Mouse (Mus musculus): ENCODE measurements at regions not wholly inside any gene's neighbourhood (a gene's known extent, or its start where the extent isn't known, plus 50 kb on each side); places are given as distances from the start of the nearest gene placed in this dataset.

- DNase-seq (ENCODE audit: low spot score) = no peak
Observed at GRCm38 (mm10) chr13:15283065-15283464, 180.0 kb upstream of the Gli3 start.

DNA sequence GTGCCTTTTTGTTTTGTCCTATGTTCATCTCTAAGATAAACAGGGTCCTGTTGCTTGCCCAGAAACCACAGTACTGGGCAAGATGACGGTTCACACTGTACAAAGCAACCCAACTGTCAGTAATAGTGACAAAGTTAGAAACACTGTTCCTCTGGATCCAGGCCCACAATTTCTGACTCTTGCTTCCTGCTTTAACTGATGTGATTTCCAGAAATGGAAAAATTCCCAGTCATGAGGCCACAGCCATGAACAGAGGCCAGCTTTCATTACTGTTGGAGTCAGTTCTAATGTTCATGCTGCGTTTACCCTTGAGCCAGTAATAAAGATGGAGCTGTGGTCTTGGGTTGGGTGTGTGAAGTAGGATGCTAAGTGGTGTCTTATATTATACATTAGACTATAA, 164.6 kb upstream of the Gli3 start:
- DNase-seq (ENCODE audit: low spot score) = peak; percentile 48

GRCm38 (mm10) chr13:15325413-15325812, 137.6 kb upstream of the Gli3 start:
- no peak for DNase-seq (ENCODE audit: low spot score)

- no peak for DNase-seq (ENCODE audit: low spot score)
Observed at GRCm38 (mm10) chr13:15326146-15326545, 136.9 kb upstream of the Gli3 start.

GRCm38 (mm10) chr13:15329561-15329960, 133.5 kb upstream of the Gli3 start:
- no peak for DNase-seq (ENCODE audit: low spot score)

DNA sequence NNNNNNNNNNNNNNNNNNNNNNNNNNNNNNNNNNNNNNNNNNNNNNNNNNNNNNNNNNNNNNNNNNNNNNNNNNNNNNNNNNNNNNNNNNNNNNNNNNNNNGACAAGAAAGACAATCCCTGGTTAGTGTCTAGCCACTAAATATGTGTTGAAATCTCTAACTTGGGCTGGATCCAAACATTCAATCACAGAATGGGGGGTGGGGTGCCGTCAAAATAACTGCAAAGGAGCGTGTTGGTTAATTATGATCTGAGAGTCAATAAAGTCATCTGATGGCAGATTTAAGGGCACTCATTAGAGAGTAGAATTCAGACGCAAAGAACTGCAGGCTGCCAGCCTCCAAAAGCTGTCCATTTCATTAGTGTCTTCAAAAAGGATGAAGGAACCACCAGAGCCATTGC, 119.6 kb upstream of the Gli3 start:
- DNase-seq (ENCODE audit: low spot score) = no peak

GRCm38 (mm10) chr13:15346866-15347265, 116.2 kb upstream of the Gli3 start:
- DNase-seq (ENCODE audit: low spot score) = no peak

DNA sequence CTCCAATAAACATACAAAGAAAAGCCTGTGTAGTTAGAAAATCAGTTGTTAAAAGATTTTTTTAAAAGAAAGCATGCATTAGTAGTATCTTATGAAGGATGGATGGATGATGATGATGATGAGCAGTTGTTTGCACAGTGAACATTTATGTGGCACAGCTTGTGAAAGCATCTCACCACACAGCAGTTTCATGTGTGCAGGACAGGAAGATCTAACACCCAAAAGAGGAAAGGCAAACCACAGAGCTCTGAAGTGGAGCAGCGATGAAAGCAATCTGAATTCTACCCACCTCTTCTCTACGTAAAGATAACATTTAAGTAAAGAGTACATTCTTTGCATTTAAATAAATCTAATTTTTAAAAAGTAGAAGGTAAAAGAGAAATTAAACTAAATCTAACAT, 96.6 kb upstream of the Gli3 start:
- DNase-seq (ENCODE audit: low spot score) = no peak

- DNase-seq (ENCODE audit: low spot score) = no peak
Observed at GRCm38 (mm10) chr13:15380081-15380480, 83.0 kb upstream of the Gli3 start.

- no peak for DNase-seq (ENCODE audit: low spot score)
Observed at GRCm38 (mm10) chr13:15395249-15395648, 67.8 kb upstream of the Gli3 start.

GRCm38 (mm10) chr13:15395694-15396093, 67.3 kb upstream of the Gli3 start:
- DNase-seq (ENCODE audit: low spot score) = no peak

DNA sequence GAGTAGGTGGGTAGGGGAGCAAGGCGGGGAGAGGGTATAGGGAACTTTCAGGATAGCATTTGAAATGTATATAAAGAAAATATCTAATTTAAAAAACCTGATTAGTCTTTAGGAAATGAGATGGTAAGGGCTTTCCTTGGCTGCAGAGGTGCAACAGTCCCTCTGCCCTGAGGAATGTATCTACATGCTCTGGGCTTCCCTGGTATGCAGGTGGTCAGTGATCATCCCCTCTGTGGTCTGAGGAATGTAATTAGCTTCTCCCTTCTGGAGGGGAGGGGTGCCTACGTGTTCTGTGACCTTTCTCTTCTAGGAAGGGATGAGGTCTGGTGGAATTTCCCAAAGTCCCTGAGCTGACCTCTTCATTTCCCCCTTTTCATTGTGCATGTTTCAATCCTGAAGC, 64.4 kb upstream of the Gli3 start:
- no peak for DNase-seq (ENCODE audit: low spot score)
